Mouse (Mus musculus): ENCODE measurements at regions not wholly inside any gene's neighbourhood (a gene's known extent, or its start where the extent isn't known, plus 50 kb on each side); places are given as distances from the start of the nearest gene placed in this dataset.

DNA sequence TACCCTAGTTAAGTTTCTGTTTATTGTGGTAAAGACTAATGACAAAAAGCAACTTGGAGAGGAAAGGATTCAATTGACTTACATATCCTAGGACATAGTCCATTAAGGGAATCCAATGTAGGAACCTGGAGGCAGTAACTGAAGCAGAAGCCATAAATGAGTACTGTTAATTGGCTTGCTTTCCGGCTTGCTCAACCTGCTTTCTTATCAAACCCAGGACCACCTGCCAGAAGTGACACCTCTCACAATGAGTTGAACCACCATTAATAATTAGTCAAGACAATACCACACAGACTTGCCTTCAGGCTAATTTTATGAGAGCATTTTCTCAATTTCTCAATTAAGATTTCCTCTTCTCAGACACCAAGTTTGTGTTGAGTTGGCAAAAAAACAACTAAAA lies 148.8 kb downstream of the Ccser2 start:
- DNase-seq (ENCODE audit: low spot score in 2 of 2): no peak

DNA sequence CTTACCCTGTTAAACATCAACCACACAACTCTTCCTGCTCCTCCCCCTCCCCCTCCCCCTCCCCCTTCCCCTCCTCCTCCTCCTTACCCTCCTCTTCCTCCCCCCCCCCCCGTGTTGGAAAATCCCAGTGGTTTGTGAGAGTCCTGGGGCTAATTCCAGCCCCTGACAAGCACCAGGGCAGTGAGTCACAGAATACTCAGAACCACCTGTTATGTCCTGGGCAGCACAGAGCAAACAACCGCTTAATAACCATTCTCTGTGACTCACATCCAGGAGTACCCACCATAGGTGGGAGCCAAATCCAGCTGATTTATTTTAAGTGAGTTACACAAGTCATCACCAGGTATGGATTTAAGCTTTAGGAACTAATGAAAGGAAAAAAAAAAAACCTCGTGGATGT lies 166.2 kb downstream of the Ccser2 start:
- DNase-seq (ENCODE audit: low spot score in 2 of 2): no peak

DNA sequence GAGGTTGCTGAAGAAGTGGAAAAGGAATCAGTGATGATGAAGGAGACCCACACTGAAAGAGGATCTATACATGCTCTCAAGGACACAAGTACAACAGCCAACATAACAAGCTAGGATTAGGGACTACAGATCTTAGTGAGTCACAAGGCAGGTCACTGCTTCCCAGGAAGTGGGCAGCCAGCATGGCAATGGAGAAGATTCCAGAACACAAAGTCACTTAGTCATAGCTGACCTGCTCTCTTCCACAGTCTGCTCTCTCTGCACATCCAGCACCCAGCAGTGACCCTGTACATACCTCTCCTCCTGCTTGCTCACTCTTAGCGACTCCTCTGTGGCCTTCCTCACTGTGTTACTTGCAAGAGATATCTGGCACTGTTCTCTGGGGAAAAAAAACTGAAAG lies 168.8 kb downstream of the Ccser2 start:
- DNase-seq (ENCODE audit: low spot score in 2 of 2): no peak

DNA sequence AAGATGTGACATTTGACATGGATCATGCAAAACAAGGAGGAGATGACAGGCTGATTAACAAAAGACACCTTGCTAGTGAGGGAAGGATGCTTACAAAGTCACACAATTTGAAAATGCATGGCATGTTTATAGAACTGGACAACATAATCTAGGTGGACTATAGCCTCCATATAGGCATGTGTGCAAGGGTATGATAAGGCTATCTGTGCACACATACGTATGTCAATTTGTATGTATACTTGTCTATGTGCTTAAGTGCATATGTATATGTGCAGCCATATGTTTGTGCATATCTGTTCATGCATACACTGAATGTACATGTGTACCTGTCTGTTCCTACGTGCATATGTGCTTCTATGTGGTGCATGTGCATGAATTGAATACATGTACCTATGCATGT lies 186.7 kb downstream of the Ccser2 start:
- no peak for DNase-seq (ENCODE audit: low spot score in 2 of 2)

- peak; percentile 14 to 48 for DNase-seq (ENCODE audit: low spot score in 2 of 2)
Measured at GRCm38 (mm10) chr14:36778956-36779355, 189.6 kb downstream of the Ccser2 start.

DNA sequence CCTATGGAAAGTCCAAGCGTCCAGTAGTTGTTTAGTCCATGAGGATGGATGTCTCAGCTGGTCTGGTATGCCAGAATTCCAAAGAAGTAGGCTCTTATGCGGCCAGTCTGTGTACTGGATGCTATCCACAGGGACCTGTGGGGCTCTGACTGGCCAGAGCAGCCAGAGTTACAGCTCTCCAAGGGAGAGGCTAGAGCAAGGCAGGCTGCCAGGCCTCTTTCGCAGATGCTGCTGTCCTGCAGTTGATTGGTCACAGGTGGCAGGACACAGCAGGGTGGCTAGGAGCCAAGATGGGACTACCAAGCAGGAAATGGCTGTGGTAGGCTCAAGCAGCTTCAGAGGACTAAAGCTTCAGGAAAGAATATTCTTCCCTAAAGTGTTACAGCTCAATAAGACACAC lies 194.2 kb downstream of the Ccser2 start:
- no peak for DNase-seq (ENCODE audit: low spot score in 2 of 2)

DNA sequence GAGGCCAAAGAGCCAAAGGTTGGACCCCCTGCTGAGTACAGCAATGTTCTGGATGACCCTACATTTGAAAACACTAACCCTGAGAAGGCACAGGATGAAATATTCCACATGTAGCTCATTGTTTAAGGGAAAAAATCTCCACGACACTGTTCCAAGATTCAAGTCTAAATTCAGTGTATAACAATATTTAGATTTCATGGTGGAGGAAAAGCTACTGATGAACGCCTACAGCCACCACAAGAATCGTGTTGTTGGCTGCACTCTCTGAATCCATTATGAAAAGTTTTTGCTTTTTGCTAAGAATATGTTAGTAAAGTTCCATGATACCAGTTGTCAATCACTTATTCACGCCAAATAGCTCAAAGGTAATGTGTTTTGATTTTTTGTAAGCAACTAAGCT lies 204.2 kb downstream of the Ccser2 start:
- DNase-seq (ENCODE audit: low spot score in 2 of 2): peak in 1 of 2 experiments; percentile 8

GRCm38 (mm10) chr14:36756056-36756455 lies 212.5 kb downstream of the Ccser2 start:
- DNase-seq (ENCODE audit: low spot score in 2 of 2): no peak

DNA sequence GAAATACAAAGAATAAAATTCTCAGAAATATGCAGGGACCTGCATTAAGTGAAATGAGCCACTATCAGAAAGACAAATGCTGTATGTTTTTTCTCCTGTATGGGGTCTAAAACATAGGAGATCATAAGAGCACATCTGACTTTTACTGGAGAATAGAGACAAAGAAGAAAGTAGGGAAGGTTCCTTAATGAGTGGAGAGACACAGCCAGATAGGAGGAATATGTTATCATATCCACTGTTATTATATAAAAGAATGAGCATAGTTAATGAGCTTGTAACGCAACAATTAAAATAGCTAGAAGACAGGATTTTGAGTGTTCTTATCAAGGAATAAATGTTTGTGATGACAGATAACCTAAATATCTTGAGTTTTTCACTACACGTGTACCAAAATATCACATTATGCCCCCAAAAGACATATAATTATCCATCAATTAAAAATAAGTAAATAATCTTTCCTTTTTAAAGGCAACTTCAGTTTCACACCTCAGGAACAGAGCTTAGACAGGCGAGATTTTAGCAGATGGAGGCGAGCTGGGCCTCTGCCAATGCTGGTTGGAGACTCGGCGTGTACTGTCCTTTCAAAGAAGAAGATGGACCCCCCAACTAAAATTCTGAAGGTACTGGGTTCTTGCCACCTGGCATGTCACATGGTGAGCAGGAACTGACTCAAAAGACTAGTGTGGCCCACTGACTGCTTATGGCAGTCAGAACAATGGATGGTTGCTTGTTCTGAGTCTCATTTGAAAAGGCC lies 220.3 kb downstream of the Ccser2 start:
- DNase-seq (ENCODE audit: low spot score in 2 of 2): peak; percentile 28 to 31

GRCm38 (mm10) chr14:36731095-36731494 lies 237.5 kb downstream of the Ccser2 start:
- DNase-seq (ENCODE audit: low spot score in 2 of 2): no peak

DNA sequence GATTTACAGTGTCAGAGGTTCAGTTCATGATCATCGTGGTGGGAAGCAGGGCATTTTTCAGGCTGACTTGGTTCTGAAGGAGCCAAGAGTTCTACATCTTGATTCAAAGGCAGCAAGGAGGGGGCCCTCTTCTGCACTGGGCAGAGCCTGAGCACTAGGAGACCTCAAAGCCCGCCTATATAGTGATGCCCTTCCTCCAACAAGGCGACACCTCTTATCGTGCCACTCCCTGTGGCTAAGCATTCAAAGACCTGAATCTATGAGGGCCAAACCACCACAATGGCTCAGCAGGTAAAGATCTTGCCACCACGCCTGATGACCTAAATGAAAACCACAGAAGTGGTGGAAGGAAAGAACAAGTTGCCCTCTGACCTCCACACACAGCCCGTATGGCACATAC lies 242.5 kb downstream of the Ccser2 start:
- DNase-seq (ENCODE audit: low spot score in 2 of 2): no peak

GRCm38 (mm10) chr14:36715684-36716083 lies 252.9 kb downstream of the Ccser2 start:
- no peak for DNase-seq (ENCODE audit: low spot score in 2 of 2)

GRCm38 (mm10) chr14:36696993-36697392 lies 271.6 kb downstream of the Ccser2 start:
- no peak for DNase-seq (ENCODE audit: low spot score in 2 of 2)

- DNase-seq (ENCODE audit: low spot score in 2 of 2): no peak
Measured at GRCm38 (mm10) chr14:36691958-36692357, 276.6 kb downstream of the Ccser2 start.

DNA sequence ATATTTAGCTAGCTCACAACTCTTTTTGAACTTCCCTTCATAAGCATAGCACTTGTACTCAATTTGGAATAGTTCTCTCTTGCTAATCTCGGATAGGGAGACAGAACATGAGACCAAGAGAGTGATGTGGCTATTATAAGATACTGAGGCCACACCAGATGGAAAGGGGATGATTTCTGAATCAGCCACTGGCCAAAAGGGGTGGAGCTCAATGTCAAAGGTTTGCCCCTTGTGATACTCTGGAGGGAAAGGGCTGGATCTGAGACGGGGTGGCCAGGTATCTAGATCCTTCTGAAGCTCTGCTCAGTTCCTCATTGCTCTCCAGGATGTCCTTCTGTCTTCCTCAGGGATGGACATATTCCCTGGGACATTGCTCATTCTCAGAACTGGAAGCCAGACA lies 277.6 kb downstream of the Ccser2 start:
- no peak for DNase-seq (ENCODE audit: low spot score in 2 of 2)

- no peak for DNase-seq (ENCODE audit: low spot score in 2 of 2)
Measured at GRCm38 (mm10) chr14:36658678-36659263, 309.8 kb downstream of the Ccser2 start.

DNA sequence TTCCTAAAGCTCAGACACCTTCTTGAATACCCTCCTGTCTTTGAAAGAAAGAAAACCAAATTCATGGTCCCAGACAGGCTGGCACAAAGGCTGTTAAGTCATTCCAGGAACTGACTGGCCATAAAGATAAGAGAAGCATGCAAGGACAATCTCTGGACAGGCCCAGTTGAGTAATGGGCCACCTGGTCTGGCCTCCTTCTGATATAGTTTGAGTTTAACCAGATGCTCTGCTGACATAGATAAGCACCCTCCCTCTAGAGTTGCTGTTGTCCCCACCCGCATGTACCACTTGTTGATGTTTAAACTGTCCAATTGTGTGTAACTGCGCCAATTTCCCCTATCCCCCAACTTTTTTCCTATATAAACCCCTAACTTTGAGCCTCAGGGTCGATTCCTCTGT lies 310.4 kb downstream of the Ccser2 start:
- DNase-seq (ENCODE audit: low spot score in 2 of 2): no peak

DNA sequence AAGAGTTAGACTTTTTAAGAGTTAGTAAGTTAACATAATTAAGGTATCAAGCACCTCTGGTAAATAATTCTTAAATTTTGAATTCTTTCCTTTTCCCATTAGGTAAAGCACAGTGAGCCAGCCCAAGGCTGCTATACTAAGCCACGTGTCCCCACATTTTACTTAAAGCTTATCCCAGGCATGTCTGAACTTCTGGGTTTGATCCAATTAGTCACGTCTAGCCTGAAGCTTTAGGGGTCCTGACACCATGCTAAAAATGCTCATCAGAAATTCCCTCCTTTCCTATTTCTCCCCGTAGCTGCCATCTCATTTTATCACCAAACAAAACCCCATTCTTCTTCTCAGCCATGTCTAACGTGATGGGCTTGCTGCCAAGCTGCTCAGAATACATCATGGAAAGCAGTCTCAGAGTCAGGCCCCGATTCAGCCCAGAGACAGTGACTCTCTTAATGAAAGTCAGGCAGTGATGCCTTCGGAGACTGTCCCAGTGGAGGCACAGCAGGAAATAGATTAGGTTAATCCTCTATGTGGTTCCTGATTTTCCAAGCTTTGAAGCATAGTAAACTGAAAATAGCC lies 315.5 kb downstream of the Ccser2 start:
- peak in 1 of 2 experiments; percentile 16 for DNase-seq (ENCODE audit: low spot score in 2 of 2)

DNA sequence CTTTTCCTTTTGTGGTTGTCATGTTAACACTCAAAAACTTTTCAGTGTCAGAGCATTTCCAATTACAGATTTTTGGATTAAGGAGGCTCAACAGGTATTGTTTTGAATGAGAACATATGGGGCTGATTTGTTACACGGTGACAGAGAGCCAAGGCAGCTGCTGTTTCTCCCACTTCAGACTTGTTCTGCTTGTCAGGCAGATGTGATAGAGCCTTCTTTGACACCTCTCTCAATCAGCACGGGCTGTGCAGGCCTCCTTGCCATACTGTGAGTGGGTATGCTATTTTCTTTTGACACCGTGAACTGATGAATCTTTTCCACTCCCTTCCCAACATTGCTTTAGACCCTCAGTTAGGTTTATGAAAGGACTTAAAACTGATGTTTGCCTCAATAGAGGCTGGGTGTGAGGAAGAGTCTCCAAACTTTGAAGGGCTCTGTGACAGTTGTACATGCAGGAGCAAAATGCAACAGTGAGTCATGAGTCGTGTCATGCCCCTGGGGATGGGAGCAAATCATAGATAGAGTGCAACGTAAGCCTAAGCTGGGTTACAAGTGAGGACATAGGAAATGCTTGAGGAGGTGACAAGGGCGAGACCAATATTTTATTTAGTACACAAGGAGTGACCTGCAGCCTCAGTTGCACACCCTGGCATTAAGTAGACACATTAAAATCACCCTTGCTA lies 317.4 kb downstream of the Ccser2 start:
- no peak for DNase-seq (ENCODE audit: low spot score in 2 of 2)

- no peak for DNase-seq (ENCODE audit: low spot score in 2 of 2)
Measured at GRCm38 (mm10) chr14:36646649-36647048, 321.9 kb downstream of the Ccser2 start.

GRCm38 (mm10) chr14:36646237-36646636 lies 322.3 kb downstream of the Ccser2 start:
- no peak for DNase-seq (ENCODE audit: low spot score in 2 of 2)

GRCm38 (mm10) chr14:36624822-36625221 lies 343.8 kb downstream of the Ccser2 start:
- DNase-seq (ENCODE audit: low spot score in 2 of 2): no peak

DNA sequence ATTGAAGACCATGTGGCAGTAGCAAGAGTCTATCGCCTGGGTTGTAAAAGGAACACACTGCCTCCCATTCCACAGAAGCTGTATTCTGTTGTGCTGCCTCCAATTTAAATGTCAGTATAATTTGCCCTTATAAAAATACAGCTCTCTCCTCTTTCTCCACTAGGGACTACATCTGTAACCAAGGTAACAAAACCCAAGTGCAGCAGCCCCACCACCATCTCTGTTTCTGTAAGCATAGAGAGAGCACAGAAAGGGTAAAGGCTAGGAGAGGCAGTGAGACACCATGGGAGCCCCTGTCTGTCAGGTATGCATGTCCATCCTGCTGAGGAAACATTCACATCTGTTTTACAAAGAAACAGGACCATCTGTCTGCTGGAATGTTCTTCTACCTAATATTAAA lies 344.4 kb downstream of the Ccser2 start:
- DNase-seq (ENCODE audit: low spot score in 2 of 2): no peak

Data from frontal cortex, postnatal 36 days (tissue).